Mouse (Mus musculus) inflammation-experienced regulatory T-cells, adult 6 months (primary cell): ENCODE data around the gene Il31. TPM values are rescaled to one million over a fixed set of nuclear protein-coding genes. Genes with fewer than 3 reads are reported as not detected.

Source experiments
- ATAC-seq: one replicate; pipeline ENCODE4 v1.8.0; 2017
- polyA plus RNA-seq, 3 experiments: library from polyadenylated mRNA; unstranded; fragments of 100-300 nt; shearing (Covaris generic); gene quantifications; one replicate each; pipeline ENCODE4 v1.2.1; 2017

Gene Il31
- polyA plus RNA-seq, 3 experiments from 2014 or later: not detected

DNA sequence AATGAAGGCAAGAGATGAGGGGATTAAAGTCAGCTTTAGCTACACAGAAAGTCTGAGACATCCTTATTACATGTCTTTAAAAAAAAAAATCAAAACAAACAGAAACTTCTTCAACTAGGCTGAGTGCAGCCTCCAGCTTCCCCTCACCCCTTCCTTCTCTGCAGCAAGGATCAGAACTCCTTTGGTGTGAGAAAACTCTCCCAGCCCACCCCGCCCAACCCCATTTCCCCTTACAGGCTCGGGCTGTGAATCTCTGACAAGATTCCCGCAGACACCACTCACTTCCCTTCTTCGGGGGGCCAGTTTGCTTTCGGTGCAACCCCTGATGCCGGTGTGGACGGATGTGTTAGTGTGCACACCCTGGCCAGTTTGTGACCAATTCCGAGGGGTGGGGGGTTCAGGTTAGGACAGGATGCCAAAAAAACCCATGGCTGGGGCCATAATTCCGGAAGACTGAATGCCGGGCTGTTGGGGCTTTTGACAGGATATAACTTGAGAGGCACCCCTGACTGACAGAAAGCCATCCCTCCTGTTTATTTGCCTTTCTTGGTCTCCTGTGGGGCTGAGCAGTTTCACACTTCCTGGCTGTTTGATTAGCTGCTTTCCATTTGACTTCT, 18.4 kb downstream of the Il31 start:
- ATAC-seq: peak; percentile 85

DNA sequence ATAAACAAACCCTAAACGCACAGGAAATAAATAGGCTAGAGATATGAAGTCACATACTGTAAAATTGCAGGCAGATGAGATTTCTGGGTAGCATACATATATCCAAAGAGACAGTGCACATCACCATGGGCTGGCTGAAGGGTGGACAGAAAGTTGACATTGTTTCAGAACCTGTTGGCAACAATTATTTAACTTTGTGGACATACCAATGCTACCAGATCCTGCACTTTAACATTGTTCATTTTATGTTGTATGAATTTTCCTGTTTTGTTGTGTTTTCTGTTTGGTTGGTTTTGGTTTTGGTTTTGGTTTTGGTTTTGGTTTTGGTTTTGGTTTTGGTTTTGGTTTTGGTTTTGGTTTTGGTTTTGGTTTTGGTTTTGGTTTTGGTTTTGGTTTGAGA, 24.7 kb downstream of the Il31 start:
- no peak for ATAC-seq

- no peak for ATAC-seq
Measured at GRCm38 (mm10) chr5:123461420-123461819, 27.9 kb downstream of the Il31 start.

- ATAC-seq: no peak
Measured at GRCm38 (mm10) chr5:123451886-123452285, 37.4 kb downstream of the Il31 start.

DNA sequence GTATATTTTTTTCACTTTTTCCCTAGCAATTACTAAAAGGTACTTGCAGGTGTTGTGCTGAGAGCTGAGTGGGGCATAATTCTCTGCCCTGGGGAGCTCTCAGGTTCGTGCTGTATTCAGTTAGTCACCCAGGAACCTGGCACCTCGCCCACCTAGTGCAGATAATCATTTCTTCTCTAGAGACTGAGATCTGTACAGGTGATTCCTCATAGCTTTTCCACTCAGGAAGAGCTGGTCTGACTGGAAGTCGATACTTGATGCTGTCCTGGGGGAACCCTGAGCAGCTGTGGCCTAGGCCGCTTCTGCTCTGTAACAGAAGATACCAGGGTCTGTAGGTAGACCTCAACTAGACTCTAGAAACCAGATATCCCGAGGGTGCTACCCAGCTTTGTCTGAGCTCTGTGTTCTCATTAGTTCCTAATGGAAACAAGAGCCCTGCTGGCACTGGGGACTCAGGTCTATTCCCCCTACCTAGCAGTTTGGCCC, 44.4 kb downstream of the Il31 start:
- no peak for ATAC-seq

DNA sequence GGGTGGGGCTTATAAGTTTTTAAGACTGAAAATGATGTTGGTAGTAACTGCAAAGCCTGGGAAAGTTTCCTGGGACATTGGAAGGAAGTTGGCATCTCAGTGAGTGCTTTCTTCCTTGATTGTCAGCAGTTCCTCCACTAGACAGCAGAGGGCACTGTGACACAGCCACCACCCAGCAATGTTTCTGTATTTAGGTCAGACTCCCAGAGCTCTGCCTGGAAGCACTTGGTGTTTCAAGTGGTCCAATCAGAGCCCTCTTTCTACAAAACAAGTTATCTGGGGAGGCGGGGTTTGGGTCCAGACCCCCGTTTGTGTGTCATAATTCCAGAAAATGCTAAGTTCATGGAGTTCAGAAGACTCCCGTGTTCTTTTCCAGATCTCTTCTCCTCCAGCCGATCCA, 45.2 kb downstream of the Il31 start:
- ATAC-seq: peak; percentile 46

- no peak for ATAC-seq
Measured at GRCm38 (mm10) chr5:123442283-123442682, 47.0 kb downstream of the Il31 start.

GRCm38 (mm10) chr5:123440664-123441063, 48.6 kb downstream of the Il31 start:
- ATAC-seq: no peak

DNA sequence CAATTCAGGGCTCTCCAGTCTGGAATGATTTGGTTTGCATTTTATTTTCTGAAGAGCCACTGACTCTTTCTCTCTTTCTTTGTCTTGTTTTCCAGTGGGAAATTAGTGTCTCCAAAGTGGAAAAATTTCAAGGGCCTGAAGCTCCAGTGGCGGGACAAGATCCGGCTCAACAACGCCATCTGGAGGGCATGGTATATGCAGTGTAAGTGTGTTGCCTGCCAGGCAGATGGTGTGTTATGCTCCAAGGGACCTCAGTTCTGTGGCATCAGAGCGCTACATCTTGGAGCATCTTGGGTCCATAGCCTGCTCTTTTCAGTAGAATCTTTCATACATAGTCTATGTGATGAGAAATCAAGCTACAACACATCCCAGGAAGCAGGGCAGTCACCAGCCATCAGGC, 49.3 kb downstream of the Il31 start:
- no peak for ATAC-seq

GRCm38 (mm10) chr5:123439312-123439711, 50.0 kb downstream of the Il31 start:
- no peak for ATAC-seq

GRCm38 (mm10) chr5:123438381-123438780, 50.9 kb downstream of the Il31 start:
- ATAC-seq: no peak

DNA sequence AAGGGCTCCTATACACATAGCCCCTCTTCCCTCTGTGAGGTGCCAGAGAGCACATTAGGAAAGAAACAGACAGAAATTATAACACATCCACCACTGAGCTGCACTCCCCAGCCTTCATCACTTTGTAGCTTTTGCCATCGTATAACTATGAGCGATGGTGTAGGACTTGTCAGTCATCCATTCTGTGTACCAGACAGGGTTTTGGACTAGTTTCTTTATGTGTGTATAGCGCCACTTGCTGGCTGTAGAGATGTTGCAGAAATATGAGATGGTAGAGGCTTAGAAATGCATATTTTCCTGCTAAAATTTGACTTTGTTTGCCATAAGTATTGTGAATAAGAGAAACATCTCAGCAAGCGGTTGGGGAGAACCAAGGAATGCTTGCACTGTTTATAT, 52.5 kb downstream of the Il31 start:
- ATAC-seq: peak; percentile 64

DNA sequence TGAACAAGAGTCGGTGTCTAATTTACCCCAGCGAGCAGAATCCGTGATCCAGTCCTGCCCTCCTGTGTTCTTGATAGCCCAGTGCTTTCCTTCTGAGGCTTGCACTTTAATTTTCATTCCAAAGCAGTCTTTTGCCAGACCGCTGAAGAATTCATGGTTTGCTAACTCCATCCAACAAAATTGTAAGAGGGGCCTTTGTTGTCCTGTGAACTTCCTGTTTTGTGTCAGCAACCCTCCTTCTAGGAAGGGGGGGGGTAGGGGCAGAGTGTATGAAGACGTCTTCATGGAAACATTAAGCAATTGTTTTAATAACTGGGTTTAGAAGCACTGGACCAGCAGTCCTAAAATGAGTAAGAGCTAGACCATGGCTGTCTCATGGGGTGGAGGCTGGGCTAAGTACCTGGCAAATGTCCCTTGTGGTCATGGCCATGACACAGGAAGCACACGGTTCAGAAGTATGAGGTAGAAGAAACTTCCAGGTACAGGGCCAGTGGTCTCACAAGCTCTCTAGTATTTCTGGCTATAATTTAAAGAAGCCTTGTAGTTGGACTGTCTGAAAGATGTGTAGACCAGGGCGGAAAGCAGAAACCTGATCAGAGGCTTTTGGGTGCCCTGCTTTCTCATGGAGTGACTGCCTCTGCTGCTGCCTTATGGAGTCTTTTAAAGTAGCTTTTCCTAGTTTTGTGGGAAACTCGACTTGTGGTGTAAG, 53.1 kb downstream of the Il31 start:
- peak; percentile 25 for ATAC-seq

DNA sequence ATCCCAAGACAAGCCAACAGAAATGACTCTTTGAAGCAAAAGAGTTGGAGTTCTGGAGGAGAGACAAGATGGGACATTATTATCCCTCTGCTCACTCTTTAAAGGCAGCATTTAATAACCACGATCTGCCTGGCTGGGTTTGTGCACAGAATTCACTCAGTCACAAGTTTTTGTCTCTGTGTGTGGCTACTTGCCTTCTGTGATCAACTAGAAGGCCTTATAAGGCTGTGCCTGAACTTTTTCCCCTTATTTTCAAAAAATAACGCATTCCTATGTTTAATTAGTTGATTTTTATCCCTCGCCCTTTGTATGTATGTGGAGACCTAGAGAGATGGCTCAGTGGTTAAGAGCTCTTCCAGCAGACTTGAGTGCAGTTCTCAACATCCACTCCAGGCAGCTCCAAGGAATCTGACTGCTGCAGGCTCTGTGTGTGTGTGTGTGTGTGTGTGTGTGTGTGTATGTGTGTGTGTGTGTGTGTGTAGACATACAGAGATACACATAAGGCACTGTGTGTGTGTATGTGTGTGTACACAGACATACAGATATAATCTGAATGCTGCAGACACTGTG, 56.9 kb downstream of the Il31 start:
- ATAC-seq: no peak

DNA sequence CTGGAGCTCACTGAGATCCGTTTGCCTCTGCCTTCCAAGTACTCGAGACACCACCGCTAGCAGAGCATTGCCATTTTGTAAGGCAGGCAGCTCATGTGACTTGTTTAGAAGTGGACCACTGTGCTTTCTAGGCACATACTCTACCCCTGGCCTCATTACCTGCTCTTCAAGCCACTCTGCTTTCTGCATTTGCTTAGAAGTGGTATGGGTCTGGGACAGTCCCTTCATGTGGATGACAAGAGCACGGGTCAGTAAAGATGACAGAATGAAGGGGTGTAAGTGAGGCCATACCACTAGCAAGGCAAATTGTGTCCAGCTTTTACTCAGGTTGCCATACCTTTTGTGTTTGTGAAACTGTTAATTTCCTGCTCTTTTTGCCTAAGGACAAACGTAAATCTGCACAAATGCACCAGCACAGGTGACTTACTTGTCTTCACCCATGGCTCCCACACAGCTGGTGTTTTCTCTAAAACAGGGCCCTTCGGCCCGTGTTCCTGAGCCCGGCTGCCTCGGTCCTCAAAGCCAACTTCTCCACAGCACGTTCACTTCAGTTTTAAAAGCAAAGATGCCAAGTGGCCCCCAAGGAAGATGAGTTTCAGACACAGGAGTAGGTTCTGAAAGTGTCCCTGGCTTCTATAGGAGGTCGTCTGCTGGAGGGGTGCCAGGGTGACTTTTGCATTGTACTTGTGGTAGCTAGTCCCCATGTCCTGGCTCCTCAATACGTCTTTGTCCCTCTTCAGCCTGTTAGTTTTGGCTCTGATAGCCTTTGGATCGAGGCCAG, 57.6 kb downstream of the Il31 start:
- ATAC-seq: no peak

Other genes with a start within 250 kb of the Il31 start
- gene Wdr66, start 237.4 kb downstream of the Il31 start, polyA plus RNA-seq: 1 to 10 TPM in 2 of 3 experiments, under 1 TPM in 1; 0.74 to 4.2 (median 2.4) TPM
- 10 to 100 TPM in 1 of 3 experiments, 1 to 10 TPM in 2; 3.4 to 13.1 (median 6.7) TPM for gene Bcl7a, start 145.7 kb downstream of the Il31 start, polyA plus RNA-seq
- 10 to 100 TPM; 11.3 to 26.3 (median 18.1) TPM for gene Mlxip, start 94.7 kb downstream of the Il31 start, polyA plus RNA-seq
- gene Lrrc43, start 184 bp downstream of the Il31 start, polyA plus RNA-seq: not detected
- gene B3gnt4, start 21.0 kb upstream of the Il31 start, polyA plus RNA-seq: under 1 TPM in 2 of 3 experiments, not detected in 1; 0.54 to 0.68 TPM
- gene Diablo, start 34.7 kb upstream of the Il31 start, polyA plus RNA-seq: 10 to 100 TPM; 64.1 to 86.9 (median 84.4) TPM
- gene Gm49027, start 36.0 kb upstream of the Il31 start, polyA plus RNA-seq: under 1 TPM in 1 of 3 experiments, not detected in 2; 0.58 TPM
- 10 to 100 TPM; 39.4 to 43.7 (median 42.1) TPM for gene Vps33a, start 83.5 kb upstream of the Il31 start, polyA plus RNA-seq
- 10 to 100 TPM; 41.5 to 56.4 (median 51.1) TPM for gene Clip1, start 195.1 kb upstream of the Il31 start, polyA plus RNA-seq
- gene Zcchc8, start 231.6 kb upstream of the Il31 start, polyA plus RNA-seq: 10 to 100 TPM; 60.2 to 83.6 (median 75.5) TPM